Mouse (Mus musculus) hindbrain, postnatal 0 days (tissue): ENCODE data around the gene Cmc2. TPM values are rescaled to one million over a fixed set of nuclear protein-coding genes. Genes with fewer than 3 reads are reported as not detected.

Experiments
- ATAC-seq: fragments of 200-750 bp; cut with Nextera tagmentation; 2 replicates; pipeline ENCODE4 v1.8.0; 2017; ENCODE audit warnings: mild to moderate bottlenecking, moderate TSS enrichment, moderate library complexity
- DNase-seq: peaks from one replicate; pipeline ENCODE4 v3.0.0-alpha.2; 2015; ENCODE audit warnings: low spot score
- H3K27ac ChIP-seq: fragments of 300-500 bp; sonication (generic); 2 replicates; pipeline ENCODE4 v1.5.1; 2014; ENCODE audit warnings: mild to moderate bottlenecking
- H3K27me3 ChIP-seq: fragments of 300-500 bp; sonication (generic); 2 replicates; pipeline ENCODE4 v1.6.1; 2014; ENCODE audit warnings: low read length, mixed read lengths; ENCODE audit not compliant: insufficient read depth
- H3K36me3 ChIP-seq: fragments of 300-500 bp; sonication (generic); 2 replicates; pipeline ENCODE4 v1.6.1; 2014; ENCODE audit warnings: low read length, mixed read lengths; ENCODE audit not compliant: insufficient read depth
- H3K4me1 ChIP-seq: fragments of 300-500 bp; sonication (generic); 2 replicates; pipeline ENCODE4 v1.6.1; 2014; ENCODE audit warnings: antibody characterized with exemption, low read length, mixed read lengths; ENCODE audit not compliant: insufficient read depth
- H3K4me2 ChIP-seq: fragments of 300-500 bp; sonication (generic); 2 replicates; pipeline ENCODE4 v1.6.1; 2014; ENCODE audit warnings: low read depth, mild to moderate bottlenecking, low read length, moderate library complexity, mixed read lengths
- H3K4me3 ChIP-seq: fragments of 300-500 bp; sonication (generic); 2 replicates; pipeline ENCODE4 v1.5.1; 2014; ENCODE audit warnings: low read length
- H3K9ac ChIP-seq: fragments of 300-500 bp; sonication (generic); replicated peaks from 2 replicates; pipeline ENCODE4 v1.6.1; 2014; ENCODE audit warnings: mild to moderate bottlenecking, low read length, moderate library complexity, mixed read lengths
- H3K9me3 ChIP-seq: fragments of 300-500 bp; sonication (generic); 2 replicates; pipeline ENCODE4 v1.6.1; 2016; ENCODE audit warnings: low read length, mixed read lengths
- CTCF ChIP-seq: IDR thresholded peaks from 2 replicates; pipeline ENCODE4 v1.5.1; 2016; ENCODE audit warnings: antibody characterized with exemption, control low read depth, low read depth
- WGBS: fragments of 180-500 bp; shearing (Covaris S2); extraction: QIAGEN DNeasy Blood & Tissue Kit; methylation state at CpG from one replicate; pipeline ENCODE4 v1.1.7; 2014; 5-methylcytosine and 5-hydroxymethylcytosine counted together
- polyA plus RNA-seq: library from polyadenylated mRNA; unstranded; fragments of >200 nt; fragmentation: Nextera tagmentation; extraction: Ambion mirVana; gene quantifications from 2 replicates; pipeline ENCODE4 v1.2.1, GENCODE M21; 2015
- total RNA-seq: library from RNA; depleted of rRNA; stranded (reverse); fragments of >200 nt; gene quantifications from 2 replicates; pipeline ENCODE4 v1.2.3, GENCODE M21; 2014; rRNA removed

Gene Cmc2
- total and polyA plus RNA-seq, 2 experiments from 2014 or later: 16.8 to 36.3 TPM

- no peaks in the 10 kb centered on the region for H3K4me1 ChIP-seq
- H3K9ac ChIP-seq: peak overlapping the region; percentile 48
- TF ChIP-seq CTCF: no peak
- no peaks in the 10 kb centered on the region for H3K36me3 ChIP-seq
- DNase-seq (peak; percentile 84), ATAC-seq (peak; percentile 62; the same call in 1 of the 2 replicates)
- H3K27me3 ChIP-seq: no peaks in the 10 kb centered on the region
- WGBS: 2% methylated on average over 30 of the region's 30 CpGs
- H3K4me3 ChIP-seq: peak overlapping the region; percentile 24
- peak overlapping the region; percentile 49 for H3K4me2 ChIP-seq
- no peaks in the 10 kb centered on the region for H3K9me3 ChIP-seq
- H3K27ac ChIP-seq: no peak overlapping the region; the same call in 1 of the 2 replicates
Observed at GRCm38 (mm10) chr8:116863357-116864021, 57.8 kb downstream of the Cmc2 start.

- no peaks in the 10 kb centered on the region for H3K4me1 ChIP-seq
- H3K9me3 ChIP-seq: no peaks in the 10 kb centered on the region
- TF ChIP-seq CTCF: no peak
- no peak overlapping the region for H3K9ac ChIP-seq
- no peak overlapping the region for H3K4me2 ChIP-seq
- ATAC-seq (no peak), DNase-seq (no peak)
- no peaks in the 10 kb centered on the region for H3K36me3 ChIP-seq
- H3K27me3 ChIP-seq: no peaks in the 10 kb centered on the region
- no peak overlapping the region for H3K27ac ChIP-seq
- 82% methylated on average over 4 of the region's 4 CpGs for WGBS
- H3K4me3 ChIP-seq: no peak overlapping the region
Observed at GRCm38 (mm10) chr8:116862191-116862590, 59.1 kb downstream of the Cmc2 start.

DNA sequence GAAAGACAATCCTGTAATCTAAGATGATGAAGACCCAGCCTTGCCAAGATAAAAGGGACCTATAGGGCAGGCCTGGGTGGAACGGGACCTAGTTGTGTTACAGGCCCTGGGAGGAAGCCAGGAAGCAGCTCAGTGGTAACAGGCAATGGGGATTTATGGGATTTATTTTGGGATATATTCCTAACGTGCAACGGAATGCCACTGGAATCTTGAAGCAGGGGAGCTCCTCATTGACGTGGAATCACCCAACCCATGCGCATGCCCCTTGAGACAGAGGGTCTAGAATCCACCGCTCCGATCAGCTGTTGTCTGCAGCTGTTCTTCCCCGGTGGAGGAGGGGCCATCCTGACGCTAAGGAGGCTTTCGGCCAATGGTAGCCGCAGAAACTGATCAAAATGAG, 69.2 kb downstream of the Cmc2 start:
- DNase-seq (no peak), ATAC-seq (no peak)
- no peaks in the 10 kb centered on the region for H3K27me3 ChIP-seq
- H3K4me1 ChIP-seq: no peaks in the 10 kb centered on the region
- H3K4me3 ChIP-seq: no peak overlapping the region
- H3K27ac ChIP-seq: no peak overlapping the region
- no peak overlapping the region for H3K4me2 ChIP-seq
- H3K36me3 ChIP-seq: no peaks in the 10 kb centered on the region
- WGBS: 83% methylated on average over 11 of the region's 11 CpGs
- H3K9me3 ChIP-seq: 0 out of 2 replicates have a peak, but pooled peaks cover 2% of the 10 kb centered on the region
- TF ChIP-seq CTCF: no peak
- H3K9ac ChIP-seq: no peak overlapping the region

DNA sequence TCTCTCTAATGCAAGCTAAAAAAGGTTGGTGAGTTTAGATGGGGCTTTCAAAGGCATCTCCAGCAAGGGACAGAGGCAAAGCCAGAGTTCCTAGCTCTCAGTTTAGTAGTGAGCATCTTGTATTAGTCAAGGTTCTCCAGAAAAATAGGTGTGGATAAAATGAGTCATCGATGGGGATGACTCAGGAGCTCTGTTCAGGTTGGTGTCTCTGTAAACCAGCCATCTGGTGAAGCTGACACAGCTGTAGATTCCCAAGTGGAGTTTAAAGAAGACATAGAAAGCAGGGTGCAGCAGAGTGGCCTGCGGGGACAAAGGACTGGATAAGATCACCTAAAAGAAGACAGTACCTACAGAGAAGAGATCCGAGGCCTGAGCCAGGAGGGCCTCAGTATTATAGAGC, 73.2 kb downstream of the Cmc2 start:
- Histone ChIP-seq H3K4me1 (no peaks in the 10 kb centered on the region), H3K27me3 (no peaks in the 10 kb centered on the region), H3K9me3 (0 out of 2 replicates have a peak, but pooled peaks cover 4% of the 10 kb centered on the region), H3K36me3 (no peaks in the 10 kb centered on the region), H3K9ac (no peak overlapping the region), H3K4me3 (no peak overlapping the region), H3K4me2 (no peak overlapping the region), H3K27ac (no peak overlapping the region)
- no peak for TF ChIP-seq CTCF
- no peak for DNase-seq
- no peak for ATAC-seq
- WGBS: 82% methylated on average over 3 of the region's 3 CpGs

DNA sequence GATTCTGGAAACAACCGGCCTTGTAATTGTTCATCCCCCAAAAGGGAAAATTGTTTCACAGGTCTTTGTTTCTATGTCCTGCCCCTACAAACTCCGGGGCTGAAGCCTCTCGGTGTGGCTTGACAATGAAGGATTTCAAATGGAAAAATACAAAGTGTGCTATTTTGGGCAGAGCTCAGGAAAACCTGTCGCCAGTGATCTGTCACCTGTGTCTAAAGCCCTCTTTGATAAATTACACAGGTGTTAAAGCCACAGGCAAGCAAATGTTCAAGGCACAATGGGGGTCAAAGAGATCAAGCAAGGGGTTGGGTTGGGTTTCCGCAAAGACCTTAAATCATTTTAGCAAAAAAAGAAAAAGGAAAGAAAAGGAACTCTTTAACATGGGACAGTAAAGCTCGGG, 78.6 kb downstream of the Cmc2 start:
- Histone ChIP-seq H3K4me3 (no peak overlapping the region), H3K27ac (no peak overlapping the region), H3K4me1 (no peaks in the 10 kb centered on the region), H3K4me2 (no peak overlapping the region), H3K9ac (no peak overlapping the region), H3K27me3 (no peaks in the 10 kb centered on the region), H3K9me3 (0 out of 2 replicates have a peak, but pooled peaks cover 2% of the 10 kb centered on the region), H3K36me3 (no peaks in the 10 kb centered on the region)
- no peak for TF ChIP-seq CTCF
- WGBS: 85% methylated on average over 6 of the region's 6 CpGs
- no peak for ATAC-seq
- DNase-seq: no peak

Other genes with a start within 250 kb of the Cmc2 start
- 7.2 and 10.6 TPM in 2 replicates for gene Cdyl2, start 188.5 kb downstream of the Cmc2 start, total RNA-seq
- 13.6 and 15.3 TPM in 2 replicates for gene Cdyl2, start 188.5 kb downstream of the Cmc2 start, polyA plus RNA-seq
- 4.3 and 4.7 TPM in 2 replicates for gene Cenpn, start 275 bp upstream of the Cmc2 start, total RNA-seq
- 8.4 and 9.8 TPM in 2 replicates for gene Cenpn, start 275 bp upstream of the Cmc2 start, polyA plus RNA-seq
- 40.7 and 47.3 TPM in 2 replicates for gene Atmin, start 21.9 kb upstream of the Cmc2 start, total RNA-seq
- 18.3 and 20.8 TPM in 2 replicates for gene Atmin, start 21.9 kb upstream of the Cmc2 start, polyA plus RNA-seq
- 5.2 and 7.0 TPM in 2 replicates for gene 1700030J22Rik, start 57.5 kb upstream of the Cmc2 start, total RNA-seq
- gene 1700030J22Rik, start 57.5 kb upstream of the Cmc2 start, polyA plus RNA-seq: 5.7 and 5.8 TPM in 2 replicates
- gene Gcsh, start 72.1 kb upstream of the Cmc2 start, total RNA-seq: 41.0 and 44.6 TPM in 2 replicates
- gene Gcsh, start 72.1 kb upstream of the Cmc2 start, polyA plus RNA-seq: 128 and 131 TPM in 2 replicates
- gene Pkd1l2, start 161.0 kb upstream of the Cmc2 start, total RNA-seq: 0.22 and 2.0 TPM in 2 replicates
- 0.05 and 0.06 TPM in 2 replicates for gene Pkd1l2, start 161.0 kb upstream of the Cmc2 start, polyA plus RNA-seq
- gene Bco1, start 174.4 kb upstream of the Cmc2 start, total RNA-seq: 0.11 and 0.21 TPM in 2 replicates
- gene Bco1, start 174.4 kb upstream of the Cmc2 start, polyA plus RNA-seq: 0.32 and 0.39 TPM in 2 replicates
- gene Gan, start 236.7 kb upstream of the Cmc2 start, total RNA-seq: 8.5 and 11.1 TPM in 2 replicates
- 4.8 and 5.6 TPM in 2 replicates for gene Gan, start 236.7 kb upstream of the Cmc2 start, polyA plus RNA-seq